Mouse (Mus musculus): ENCODE results near the gene Ryr2.

- TF ChIP-seq GATA1 (IDR thresholded peaks at IDR 0.05; ENCODE audit: borderline replicate concordance, low read length) = no peak
- TF ChIP-seq FLI1 (IDR thresholded peaks at IDR 0.05; ENCODE audit: low read length) = no peak
These were observed 7.3 kb downstream of the Ryr2 start for GRCm38 (mm10) chr13:12099446-12099845.

Measured in megakaryocyte, embryonic 14.5 days (primary cell).